Mouse (Mus musculus): ENCODE results near the gene Lrmda.

Lrmda gene

GRCm38 (mm10) chr14:22259376-22260032 is 240.0 kb downstream of the Lrmda start:
- DNase-seq, result no peak

DNA sequence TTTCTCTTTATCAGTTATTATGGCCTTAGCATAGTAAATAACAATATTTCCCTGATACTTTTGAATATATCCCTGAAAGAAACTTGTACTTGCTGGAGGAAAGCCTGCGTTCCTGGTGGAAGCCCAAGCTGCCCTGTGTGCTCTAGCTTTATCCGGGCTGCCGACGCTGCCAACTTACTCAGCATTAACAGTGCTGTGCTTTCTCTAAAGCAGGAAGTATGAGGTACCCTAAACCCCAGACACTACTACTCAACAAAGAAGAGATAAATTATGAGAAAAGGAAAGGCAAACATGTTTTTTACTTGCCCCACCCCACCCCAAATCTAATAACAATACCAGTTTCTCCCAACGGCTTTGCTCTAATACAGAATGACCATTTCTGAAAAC is 240.5 kb downstream of the Lrmda start:
- no peak for DNase-seq

GRCm38 (mm10) chr14:22265229-22265905 is 245.9 kb downstream of the Lrmda start:
- no peak for DNase-seq

- DNase-seq, result no peak
These were observed 250.3 kb downstream of the Lrmda start for GRCm38 (mm10) chr14:22269812-22270211.

DNA sequence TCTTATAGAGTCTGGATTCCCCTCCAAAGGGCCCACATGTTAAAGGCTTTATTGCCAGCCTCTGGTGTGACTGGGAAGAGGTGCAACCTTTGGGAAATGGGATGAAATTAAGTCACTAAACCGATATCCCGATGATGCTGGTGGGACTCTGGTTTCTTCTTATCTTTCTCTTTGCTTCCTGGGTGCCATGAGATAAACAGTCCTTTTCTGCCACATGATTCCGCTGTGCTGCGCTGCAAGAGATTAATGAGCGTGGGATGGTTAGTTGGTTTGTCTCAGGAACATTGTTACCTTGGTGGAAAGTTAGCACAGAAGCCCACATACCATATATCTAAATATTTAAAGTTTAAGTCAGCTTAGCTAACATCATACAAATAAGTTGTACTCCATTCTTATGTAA is 258.5 kb downstream of the Lrmda start:
- no peak for DNase-seq

DNA sequence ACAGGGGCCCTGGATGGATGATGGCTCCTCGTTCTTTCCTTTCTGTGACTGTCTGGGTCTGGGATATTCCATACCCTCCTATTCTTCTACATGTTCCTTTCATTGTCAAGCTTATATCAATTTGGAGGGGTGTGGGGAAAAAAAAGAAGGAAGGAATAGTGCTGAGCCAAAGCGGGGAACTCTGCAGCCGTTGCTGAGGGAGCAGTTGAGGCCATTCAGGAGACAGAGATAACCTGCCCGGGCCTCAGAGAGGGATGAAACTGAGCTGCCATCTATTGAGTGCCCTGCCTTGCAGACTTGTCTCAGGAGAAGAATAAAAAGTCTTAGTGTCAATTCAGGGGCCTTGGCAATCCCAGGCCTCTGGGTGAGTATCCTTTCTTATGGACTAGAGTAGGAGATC is 260.1 kb downstream of the Lrmda start:
- DNase-seq, result no peak

- DNase-seq, result no peak
These were observed 262.1 kb downstream of the Lrmda start for GRCm38 (mm10) chr14:22281630-22282029.

DNA sequence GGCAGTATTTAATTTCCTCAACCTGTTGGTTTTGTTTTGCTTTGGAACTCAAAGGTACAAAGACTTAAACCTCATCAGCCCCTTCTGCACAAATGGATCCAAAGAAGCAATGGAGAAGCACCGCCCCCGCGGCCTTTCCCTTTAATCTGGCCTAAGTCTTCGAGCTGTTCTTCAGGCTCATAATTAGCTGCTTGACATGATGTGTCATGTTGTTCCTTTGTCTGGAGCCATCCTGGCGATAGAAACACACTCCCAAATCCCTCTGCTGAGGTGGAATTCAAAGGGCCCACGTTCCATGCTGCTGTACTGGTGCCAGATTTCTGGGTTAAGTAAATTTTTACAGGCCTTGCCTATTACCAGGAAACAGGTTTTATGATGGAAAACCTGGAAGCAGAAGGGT is 263.3 kb downstream of the Lrmda start:
- no peak for DNase-seq

DNA sequence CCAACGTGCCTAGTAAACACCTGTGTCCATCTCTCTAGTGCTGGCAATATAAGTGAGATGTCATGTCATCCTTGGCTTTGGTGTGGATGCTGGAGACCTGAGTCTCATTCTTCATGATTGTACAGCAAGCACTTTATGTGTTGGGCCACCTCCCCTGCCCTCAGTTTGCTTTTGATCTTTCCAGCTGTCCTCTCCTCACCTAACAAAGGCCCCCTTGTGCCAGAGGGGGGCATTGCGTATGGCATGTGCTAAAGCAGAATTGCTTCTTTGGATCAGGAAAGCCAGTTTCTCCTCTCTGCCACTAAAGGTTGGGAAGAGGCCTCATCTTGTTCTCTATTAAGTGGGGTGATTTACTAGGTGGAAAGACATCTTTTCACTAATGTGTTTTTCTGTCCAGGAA is 264.2 kb downstream of the Lrmda start:
- DNase-seq, result no peak

- no peak for DNase-seq
These were observed 265.5 kb downstream of the Lrmda start for GRCm38 (mm10) chr14:22284823-22285517.

- DNase-seq, result no peak
These were observed 266.3 kb downstream of the Lrmda start for GRCm38 (mm10) chr14:22285826-22286225.

GRCm38 (mm10) chr14:22288179-22288578 is 268.7 kb downstream of the Lrmda start:
- no peak for DNase-seq

GRCm38 (mm10) chr14:22289380-22289922 is 269.9 kb downstream of the Lrmda start:
- DNase-seq, result no peak

- DNase-seq, result no peak
These were observed 274.9 kb downstream of the Lrmda start for GRCm38 (mm10) chr14:22294371-22294770.

DNA sequence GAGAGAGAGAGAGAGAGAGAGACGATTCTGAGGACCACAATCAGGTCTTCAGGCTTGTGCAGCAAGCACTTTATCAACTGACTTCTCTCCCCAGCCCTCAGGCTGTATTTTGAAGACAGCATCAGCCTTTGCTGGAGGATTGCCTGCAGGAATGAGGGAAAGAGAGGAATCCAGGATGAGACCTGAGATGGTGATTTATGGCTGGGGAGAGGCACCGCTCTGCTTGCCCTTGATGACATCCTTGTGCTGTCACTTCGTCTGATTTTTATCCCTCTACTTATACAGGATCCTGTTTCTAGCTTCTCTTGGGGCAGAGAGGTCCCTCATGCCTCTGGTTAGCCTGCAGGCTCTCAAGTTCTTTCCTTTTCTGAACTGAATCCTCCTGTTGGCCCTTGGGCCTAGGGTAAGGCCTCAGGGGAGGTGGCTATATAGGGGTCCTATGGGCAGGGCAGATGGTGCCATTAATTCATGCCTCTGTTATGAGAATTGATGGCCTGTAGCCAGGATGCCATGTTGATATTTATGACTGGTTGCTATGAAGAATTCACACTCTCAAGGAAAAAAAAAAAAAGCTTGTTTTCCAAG is 277.2 kb downstream of the Lrmda start:
- DNase-seq, result no peak

DNA sequence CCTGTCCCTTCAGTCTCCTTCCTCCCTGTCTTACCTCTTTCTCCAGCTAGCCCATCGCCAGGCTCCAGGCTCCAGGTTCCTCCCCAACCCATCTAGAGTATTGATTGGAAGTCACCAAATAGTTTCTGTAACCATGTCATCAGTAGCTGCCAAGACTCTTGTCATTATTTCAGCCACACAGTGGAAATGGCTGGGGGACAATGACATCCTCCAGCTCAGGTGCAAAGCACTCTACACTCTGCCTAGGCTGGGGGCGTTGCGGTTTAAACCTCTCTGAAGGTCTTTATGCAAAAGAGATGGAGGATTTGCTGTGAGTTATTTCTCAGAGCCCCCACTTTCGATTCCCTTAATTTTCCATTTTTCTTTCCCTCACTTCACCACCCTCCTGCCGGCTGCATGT is 287.2 kb downstream of the Lrmda start:
- no peak for DNase-seq

- no peak for DNase-seq
These were observed 288.5 kb downstream of the Lrmda start for GRCm38 (mm10) chr14:22308059-22308458.

- no peak for DNase-seq
These were observed 303.5 kb downstream of the Lrmda start for GRCm38 (mm10) chr14:22323058-22323457.

GRCm38 (mm10) chr14:22323530-22324292 is 304.2 kb downstream of the Lrmda start:
- no peak for DNase-seq

GRCm38 (mm10) chr14:22326218-22326964 is 306.9 kb downstream of the Lrmda start:
- no peak for DNase-seq

GRCm38 (mm10) chr14:22329191-22329590 is 309.7 kb downstream of the Lrmda start:
- no peak for DNase-seq
